Mouse (Mus musculus): Measurements from ENCODE around the gene Tmtc2. TPM values are rescaled to one million over a fixed set of nuclear protein-coding genes. Genes with fewer than 3 reads are reported as not detected.

Tmtc2 gene
- polyA plus RNA-seq, 1 experiment from 2014 or later, result 8.9 TPM

DNA sequence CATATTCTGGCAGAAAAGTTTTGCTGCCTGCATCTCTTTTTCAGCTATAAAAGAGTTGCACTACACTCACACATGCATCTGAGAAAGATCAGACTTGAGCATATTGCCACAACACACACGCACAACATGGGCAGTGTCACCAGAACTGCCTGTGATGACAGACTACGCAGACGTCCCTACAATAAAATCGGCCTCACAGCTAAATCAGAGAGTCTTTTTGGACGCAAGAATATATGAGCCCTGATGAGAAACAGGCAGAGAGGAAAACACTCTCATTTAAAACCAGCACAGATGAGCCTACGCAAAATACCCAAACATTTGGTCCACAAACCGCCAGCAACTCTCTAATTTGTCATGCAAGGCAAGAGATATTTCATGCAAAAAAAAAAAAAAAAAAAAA lies 146.6 kb downstream of the Tmtc2 start:
- no peak overlapping the region for H3K9ac ChIP-seq
- WGBS, result 86% methylated on average over 7 of the region's 7 CpGs
- no peak for ATAC-seq (replicated peaks)

GRCm38 (mm10) chr10:105425052-105425451 lies 149.2 kb downstream of the Tmtc2 start:
- H3K4me3 ChIP-seq, result no peak overlapping the region
- no peak overlapping the region for H3K27ac ChIP-seq
- 95% methylated on average over 1 of the region's 1 CpGs for WGBS
- no peak for ATAC-seq (replicated peaks)
- no peak overlapping the region for H3K9ac ChIP-seq
- H3K27me3 ChIP-seq (replicated peaks), result no peaks in the 10 kb centered on the region
- no peaks in the 10 kb centered on the region for H3K9me3 ChIP-seq
- no peak overlapping the region for H3K4me2 ChIP-seq
- H3K4me1 ChIP-seq, result peaks cover 2% of the 10 kb centered on the region; the same call in 1 of the 2 replicates
- H3K36me3 ChIP-seq (replicated peaks), result no peaks in the 10 kb centered on the region

More for the DNA sequence above, 146.6 kb downstream of the Tmtc2 start:
- H3K4me3 ChIP-seq, result no peak overlapping the region
- no peaks in the 10 kb centered on the region for H3K9me3 ChIP-seq
- no peaks in the 10 kb centered on the region for H3K36me3 ChIP-seq (replicated peaks)
- H3K4me2 ChIP-seq, result no peak overlapping the region
- H3K4me1 ChIP-seq, result peaks cover 2% of the 10 kb centered on the region; the same call in 1 of the 2 replicates
- H3K27ac ChIP-seq, result no peak overlapping the region
- H3K27me3 ChIP-seq (replicated peaks), result no peaks in the 10 kb centered on the region

- Histone ChIP-seq H3K4me3 (no peak overlapping the region), H3K36me3 (replicated peaks) (no peaks in the 10 kb centered on the region), H3K27me3 (replicated peaks) (no peaks in the 10 kb centered on the region), H3K27ac (no peak overlapping the region), H3K9me3 (no peaks in the 10 kb centered on the region), H3K4me2 (no peak overlapping the region), H3K4me1 (peaks cover 2% of the 10 kb centered on the region; the same call in 1 of the 2 replicates), H3K9ac (no peak overlapping the region)
- WGBS, result 63% methylated on average over 3 of the region's 3 CpGs
- 0 out of 2 replicates have a peak, but pooled peaks have one; percentile 2 for ATAC-seq (replicated peaks)
These were observed 151.1 kb downstream of the Tmtc2 start for GRCm38 (mm10) chr10:105423187-105423586.

DNA sequence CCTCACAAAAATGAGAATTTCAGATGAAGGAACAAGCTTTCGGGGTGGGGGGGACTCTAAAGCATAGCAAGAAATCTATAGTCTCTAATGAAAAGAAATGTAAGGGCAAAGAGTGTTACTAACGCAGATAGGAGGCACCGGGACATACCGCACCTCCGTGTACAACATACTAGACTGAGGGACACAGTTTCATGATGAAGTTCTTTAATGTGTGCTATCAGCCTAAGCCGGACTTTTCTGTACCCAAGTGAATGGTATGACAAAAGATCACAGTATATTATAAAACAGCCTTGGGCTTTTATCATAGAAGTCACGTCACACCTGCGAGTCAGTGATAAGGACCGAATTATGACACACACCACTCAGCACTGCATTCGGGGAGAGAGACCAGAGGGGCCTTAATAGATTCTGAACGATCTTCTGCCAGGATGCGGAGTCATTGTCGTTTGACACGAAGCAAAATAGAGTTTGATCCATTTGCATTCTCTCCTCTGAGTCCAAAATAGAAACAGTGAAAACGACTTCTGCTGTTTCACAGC lies 156.3 kb downstream of the Tmtc2 start:
- Histone ChIP-seq H3K4me3 (no peak overlapping the region), H3K9me3 (no peaks in the 10 kb centered on the region), H3K4me1 (no peaks in the 10 kb centered on the region), H3K4me2 (no peak overlapping the region), H3K36me3 (replicated peaks) (no peaks in the 10 kb centered on the region), H3K27ac (no peak overlapping the region), H3K27me3 (replicated peaks) (no peaks in the 10 kb centered on the region), H3K9ac (no peak overlapping the region)
- ATAC-seq (replicated peaks), result peak; percentile 58
- 70% methylated on average over 15 of the region's 15 CpGs for WGBS

GRCm38 (mm10) chr10:105416601-105417000 lies 157.7 kb downstream of the Tmtc2 start:
- H3K36me3 ChIP-seq (replicated peaks), result no peaks in the 10 kb centered on the region
- no peak for ATAC-seq (replicated peaks)
- no peaks in the 10 kb centered on the region for H3K27me3 ChIP-seq (replicated peaks)
- WGBS, result 83% methylated on average over 4 of the region's 4 CpGs
- H3K27ac ChIP-seq, result no peak overlapping the region
- H3K4me1 ChIP-seq, result no peaks in the 10 kb centered on the region
- H3K4me2 ChIP-seq, result no peak overlapping the region
- no peak overlapping the region for H3K9ac ChIP-seq
- no peak overlapping the region for H3K4me3 ChIP-seq
- no peaks in the 10 kb centered on the region for H3K9me3 ChIP-seq

- ATAC-seq (replicated peaks), result no peak
- Histone ChIP-seq H3K9ac (no peak overlapping the region), H3K4me1 (0 out of 2 replicates have a peak, but pooled peaks cover 5% of the 10 kb centered on the region), H3K9me3 (no peaks in the 10 kb centered on the region), H3K4me2 (no peak overlapping the region), H3K4me3 (no peak overlapping the region), H3K36me3 (replicated peaks) (no peaks in the 10 kb centered on the region), H3K27me3 (replicated peaks) (no peaks in the 10 kb centered on the region), H3K27ac (no peak overlapping the region)
- 94% methylated on average over 4 of the region's 4 CpGs for WGBS
These were observed 168.3 kb downstream of the Tmtc2 start for GRCm38 (mm10) chr10:105405856-105406527.

- H3K27ac ChIP-seq, result no peak overlapping the region
- ATAC-seq (replicated peaks), result no peak
- 75% methylated on average over 3 of the region's 3 CpGs for WGBS
These were observed 170.3 kb downstream of the Tmtc2 start for GRCm38 (mm10) chr10:105403931-105404330.

DNA sequence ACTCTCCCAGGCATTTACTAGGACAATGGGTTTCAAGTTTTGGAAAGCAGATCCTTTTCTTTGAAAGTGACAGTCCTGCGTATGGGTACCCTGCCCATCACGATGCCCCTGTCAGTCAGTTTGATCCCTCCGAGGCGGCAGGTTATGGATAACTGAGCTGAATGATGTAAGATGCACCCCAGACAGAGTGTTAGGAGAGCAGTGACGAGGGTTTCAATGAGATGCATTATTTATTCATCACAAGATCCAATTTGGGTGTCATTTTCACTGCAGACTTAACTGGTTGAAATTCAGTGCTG lies 171.8 kb downstream of the Tmtc2 start:
- Histone ChIP-seq H3K9me3 (no peaks in the 10 kb centered on the region), H3K4me3 (no peak overlapping the region), H3K27me3 (replicated peaks) (no peaks in the 10 kb centered on the region), H3K27ac (peak overlapping the region; percentile 45), H3K36me3 (replicated peaks) (no peaks in the 10 kb centered on the region), H3K4me1 (0 out of 2 replicates have a peak, but pooled peaks cover 5% of the 10 kb centered on the region), H3K4me2 (peak overlapping the region; percentile 27), H3K9ac (no peak overlapping the region)
- WGBS, result 23% methylated on average over 5 of the region's 5 CpGs
- peak; percentile 78 for ATAC-seq (replicated peaks)

More at GRCm38 (mm10) chr10:105403931-105404330, 170.3 kb downstream of the Tmtc2 start:
- no peak overlapping the region for H3K4me3 ChIP-seq
- H3K4me2 ChIP-seq, result no peak overlapping the region
- no peak overlapping the region for H3K9ac ChIP-seq
- no peaks in the 10 kb centered on the region for H3K9me3 ChIP-seq
- no peaks in the 10 kb centered on the region for H3K36me3 ChIP-seq (replicated peaks)
- 0 out of 2 replicates have a peak, but pooled peaks cover 5% of the 10 kb centered on the region for H3K4me1 ChIP-seq
- H3K27me3 ChIP-seq (replicated peaks), result no peaks in the 10 kb centered on the region

DNA sequence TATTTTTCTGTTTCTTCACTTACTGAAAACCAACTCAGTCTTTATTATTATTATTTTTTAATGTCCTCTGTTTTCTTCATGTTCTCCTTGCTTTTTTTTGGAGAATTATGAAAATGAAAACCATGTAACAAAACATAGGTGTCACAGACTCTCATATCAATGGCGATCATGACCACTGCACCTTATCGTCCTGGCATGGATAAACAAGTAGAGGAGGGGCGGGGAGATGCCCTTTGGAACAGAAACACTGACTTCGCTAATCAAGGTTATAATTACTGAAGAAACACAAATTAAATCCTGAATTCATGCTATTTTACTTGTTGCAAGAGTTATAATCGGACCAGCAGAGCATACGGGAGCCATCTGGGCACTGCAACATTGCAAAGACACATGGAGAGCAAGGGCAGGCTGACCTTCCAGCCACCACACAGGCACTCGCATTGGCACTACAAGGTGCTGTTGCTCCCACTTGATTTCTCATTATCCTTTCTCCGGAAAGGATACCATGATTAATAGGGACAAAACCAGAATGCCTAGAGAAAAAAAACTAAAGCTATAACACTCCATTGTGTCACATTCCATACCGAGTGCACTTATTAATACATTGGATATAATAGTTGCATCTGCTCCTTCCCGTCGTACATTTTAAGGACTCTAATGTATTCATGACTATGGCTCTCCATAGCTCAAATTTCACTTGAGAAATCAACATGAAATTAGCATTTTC lies 172.3 kb downstream of the Tmtc2 start:
- peak; percentile 57; the same call in 1 of the 2 replicates for ATAC-seq (replicated peaks)
- Histone ChIP-seq H3K4me1 (0 out of 2 replicates have a peak, but pooled peaks cover 5% of the 10 kb centered on the region), H3K36me3 (replicated peaks) (no peaks in the 10 kb centered on the region), H3K4me2 (peak overlapping the region; percentile 27), H3K27ac (peak overlapping the region; percentile 45), H3K9me3 (no peaks in the 10 kb centered on the region), H3K27me3 (replicated peaks) (no peaks in the 10 kb centered on the region), H3K9ac (no peak overlapping the region), H3K4me3 (no peak overlapping the region)
- WGBS, result 54% methylated on average over 11 of the region's 11 CpGs

DNA sequence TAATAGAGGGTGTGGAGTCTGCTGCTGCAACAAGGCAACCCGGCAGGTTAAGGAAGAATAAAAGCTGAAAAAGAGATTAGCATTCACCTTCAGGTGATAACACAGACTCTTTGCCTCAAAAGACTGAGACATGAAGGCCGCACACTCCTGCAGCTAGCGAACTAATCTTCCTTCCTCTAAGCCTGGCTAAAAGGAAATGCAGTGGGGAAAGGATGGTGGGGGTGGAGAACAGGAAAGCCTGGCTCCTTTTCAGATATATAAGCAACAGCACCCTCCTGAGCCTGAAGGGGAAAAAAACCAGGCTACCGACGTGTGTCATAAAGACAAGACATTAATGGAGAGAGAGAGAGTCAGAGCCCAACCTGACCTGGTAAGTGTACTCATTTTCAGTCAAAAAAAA lies 174.9 kb downstream of the Tmtc2 start:
- H3K36me3 ChIP-seq (replicated peaks), result no peaks in the 10 kb centered on the region
- H3K4me1 ChIP-seq, result 0 out of 2 replicates have a peak, but pooled peaks cover 5% of the 10 kb centered on the region
- 0 out of 2 replicates have a peak, but pooled peaks cover 2% of the 10 kb centered on the region for H3K9me3 ChIP-seq
- H3K27ac ChIP-seq, result no peak overlapping the region
- peak; percentile 51 for ATAC-seq (replicated peaks)
- no peak overlapping the region for H3K4me2 ChIP-seq
- no peak overlapping the region for H3K4me3 ChIP-seq
- WGBS, result 30% methylated on average over 5 of the region's 5 CpGs
- H3K27me3 ChIP-seq (replicated peaks), result no peaks in the 10 kb centered on the region
- H3K9ac ChIP-seq, result no peak overlapping the region

DNA sequence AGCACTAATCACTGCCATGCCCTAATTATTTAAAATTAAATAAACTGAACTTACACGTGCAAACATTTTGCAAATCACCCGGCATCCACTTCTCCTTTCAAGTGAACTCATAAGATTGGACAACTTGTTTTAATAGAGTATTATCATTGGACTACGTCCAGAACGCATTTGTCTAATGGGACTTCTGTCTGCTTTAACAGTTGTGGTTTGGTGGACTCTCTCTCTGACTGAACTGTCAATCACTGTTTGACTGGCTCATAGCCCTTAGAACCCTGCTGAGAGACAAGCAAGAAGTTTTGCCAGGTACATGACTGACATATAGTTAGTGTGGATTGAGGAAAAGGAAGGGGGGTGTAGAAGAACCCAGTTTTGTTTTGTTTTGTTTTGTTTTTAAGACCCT lies 190.2 kb downstream of the Tmtc2 start:
- Histone ChIP-seq H3K9me3 (no peaks in the 10 kb centered on the region), H3K36me3 (replicated peaks) (no peaks in the 10 kb centered on the region), H3K9ac (no peak overlapping the region), H3K4me1 (peaks cover 5% of the 10 kb centered on the region), H3K27me3 (replicated peaks) (no peaks in the 10 kb centered on the region), H3K27ac (no peak overlapping the region), H3K4me3 (no peak overlapping the region), H3K4me2 (no peak overlapping the region)
- no peak for ATAC-seq (replicated peaks)
- WGBS, result 64% methylated on average over 4 of the region's 4 CpGs

DNA sequence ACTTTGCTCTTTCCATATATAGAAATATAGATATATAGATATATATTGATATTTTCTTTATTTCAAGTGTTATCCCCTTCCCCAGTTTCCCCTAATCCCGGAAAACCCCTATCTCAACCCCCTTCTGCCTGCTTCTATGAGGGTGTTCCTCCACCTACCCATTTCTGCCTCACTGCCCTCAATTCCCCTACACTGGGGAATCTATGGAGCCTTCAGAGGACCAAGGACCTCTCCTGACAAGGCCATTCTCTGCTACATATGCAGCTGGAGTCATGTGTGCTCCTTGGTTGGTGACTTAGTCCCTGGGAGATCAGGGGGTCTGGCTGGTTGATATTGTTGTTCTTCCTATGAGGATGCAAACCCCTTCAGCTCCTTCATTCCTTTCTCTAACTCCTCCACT lies 192.5 kb downstream of the Tmtc2 start:
- no peaks in the 10 kb centered on the region for H3K27me3 ChIP-seq (replicated peaks)
- H3K9ac ChIP-seq, result no peak overlapping the region
- no peak overlapping the region for H3K27ac ChIP-seq
- H3K36me3 ChIP-seq (replicated peaks), result no peaks in the 10 kb centered on the region
- ATAC-seq (replicated peaks), result no peak
- WGBS, result 81% methylated on average over 1 of the region's 1 CpGs
- no peaks in the 10 kb centered on the region for H3K9me3 ChIP-seq
- peaks cover 5% of the 10 kb centered on the region for H3K4me1 ChIP-seq
- no peak overlapping the region for H3K4me2 ChIP-seq
- no peak overlapping the region for H3K4me3 ChIP-seq
